Mouse (Mus musculus) kidney, adult 8-10 months (tissue): ENCODE results near the gene 2310061I04Rik.
"Not testable (repeated sequence)": the region's sequence is repeated elsewhere in the genome, so short reads cannot be mapped to it uniquely, and the experiment has no call there.

Experiments used
- DNase-seq, 2 experiments: peaks; one replicate each; pipeline ENCODE4 v3.0.0; 2022

The 2310061I04Rik gene

DNA sequence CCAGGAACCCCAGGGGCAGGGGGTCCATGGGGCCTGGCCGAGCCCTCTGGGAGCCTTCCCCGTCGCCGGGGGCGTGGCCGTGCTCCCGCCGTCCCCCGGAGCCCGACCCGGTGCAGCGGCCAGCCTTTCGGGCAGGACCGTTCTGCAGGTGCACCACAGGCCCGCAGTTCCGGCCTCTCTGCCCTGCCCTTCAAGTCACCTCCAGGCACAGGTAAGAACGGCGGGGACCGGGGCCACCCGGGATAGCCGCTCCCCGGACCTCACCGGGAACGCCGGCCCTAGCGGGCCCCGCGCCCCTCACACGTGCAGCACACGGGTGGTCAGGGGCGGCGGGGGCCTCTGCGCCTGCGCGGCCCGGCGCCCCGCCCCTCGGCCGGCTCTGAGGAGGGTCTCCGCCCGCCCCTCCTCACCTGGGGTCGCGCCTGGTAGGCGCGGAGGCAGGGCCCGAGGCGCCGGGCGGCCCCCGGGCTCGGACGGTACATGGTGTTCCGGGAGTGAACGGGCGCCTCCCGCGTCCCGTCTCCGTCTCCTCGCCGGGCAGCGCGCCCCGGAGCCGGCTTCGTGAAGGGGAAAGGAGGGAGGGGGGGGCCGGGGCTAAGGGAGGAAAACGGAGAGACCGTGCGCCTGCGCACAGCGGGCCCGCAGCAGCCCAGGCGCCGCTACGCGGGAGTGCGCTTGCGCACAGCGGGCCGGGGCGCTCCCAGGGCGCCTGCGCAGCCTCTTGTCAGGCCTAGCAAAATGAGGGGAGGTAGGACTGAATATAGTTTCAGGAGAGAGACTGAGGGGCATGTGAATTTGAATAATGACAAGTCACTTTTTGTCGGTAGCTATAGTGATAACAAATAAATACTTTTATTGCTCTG is at the start of gene 2310061I04Rik:
Gene 2310061I04Rik, minus strand, starts transcription at position 651 of the 863 bp plus-strand sequence.
- DNase-seq, result peak; percentile 91 to 92

DNA sequence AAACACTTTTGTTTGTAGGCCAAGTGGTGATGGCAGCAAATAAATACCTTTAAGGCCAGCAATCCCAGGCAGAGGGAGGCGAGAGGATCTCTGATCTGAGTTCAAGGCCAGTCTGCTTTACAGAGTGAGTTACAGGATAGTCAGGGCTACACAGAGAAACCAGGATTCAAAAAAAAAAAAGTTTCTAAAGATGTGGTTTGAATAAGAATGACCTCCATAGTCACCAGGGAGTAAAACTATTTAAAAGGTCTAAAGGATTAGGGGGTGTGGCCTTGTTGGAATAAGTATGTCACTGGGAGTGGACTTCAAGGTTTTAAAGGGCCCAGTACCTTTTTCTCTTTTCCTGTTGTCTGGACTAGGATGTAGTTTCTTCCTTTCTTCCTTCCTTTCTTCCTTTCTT is 42.7 kb upstream of the 2310061I04Rik start:
- DNase-seq, result no peak

- DNase-seq, result no peak
Measured at GRCm38 (mm10) chr17:35939108-35939507, 41.9 kb upstream of the 2310061I04Rik start.

GRCm38 (mm10) chr17:35937700-35938348 is 40.6 kb upstream of the 2310061I04Rik start:
- peak; percentile 42 for DNase-seq

GRCm38 (mm10) chr17:35935763-35936162 is 38.5 kb upstream of the 2310061I04Rik start:
- DNase-seq, result not testable (repeated sequence)

DNA sequence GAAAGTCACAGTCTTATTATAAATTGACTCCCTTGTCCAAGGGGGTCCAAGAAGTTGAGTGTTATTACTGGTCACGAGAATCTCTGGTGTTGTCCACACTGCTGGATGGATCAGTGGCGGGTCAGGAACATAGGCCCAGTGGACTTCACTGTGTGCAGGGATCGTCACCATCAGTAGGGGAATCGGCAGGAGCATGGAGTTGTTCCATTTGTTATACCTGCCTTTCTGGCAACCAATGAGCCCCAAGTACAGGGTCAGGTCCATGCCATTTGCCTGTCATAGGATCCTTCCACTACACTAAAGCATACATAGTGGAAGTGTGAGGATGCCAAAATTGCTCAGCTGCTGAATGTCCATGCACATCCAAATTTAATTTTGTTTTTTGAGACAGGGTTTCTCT is 35.4 kb upstream of the 2310061I04Rik start:
- no peak for DNase-seq

- DNase-seq, result no peak
Measured at GRCm38 (mm10) chr17:35930627-35931026, 33.4 kb upstream of the 2310061I04Rik start.

DNA sequence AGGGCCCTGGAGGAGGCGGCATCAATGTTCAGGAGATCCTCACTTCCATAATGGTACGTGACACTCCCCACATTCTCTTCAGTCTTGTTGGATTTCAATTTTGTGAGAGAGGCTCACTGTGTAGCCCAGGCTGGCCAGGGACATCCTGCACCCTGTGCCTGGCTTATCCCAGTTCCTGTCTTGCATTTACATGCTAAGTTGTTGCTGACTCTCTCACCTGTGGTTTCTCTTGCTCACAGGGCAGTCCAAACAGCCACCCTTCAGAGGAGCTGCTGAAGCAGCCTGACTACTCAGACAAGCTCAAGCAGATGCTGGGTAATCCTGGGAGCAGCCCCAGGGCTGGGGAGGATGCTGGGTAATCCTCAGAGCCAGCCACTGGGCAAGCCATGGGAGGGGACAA is 32.3 kb upstream of the 2310061I04Rik start:
- no peak for DNase-seq

- DNase-seq, result no peak
Measured at GRCm38 (mm10) chr17:35927471-35927870, 30.2 kb upstream of the 2310061I04Rik start.

- DNase-seq, result no peak
Measured at GRCm38 (mm10) chr17:35923281-35923680, 26.1 kb upstream of the 2310061I04Rik start.

DNA sequence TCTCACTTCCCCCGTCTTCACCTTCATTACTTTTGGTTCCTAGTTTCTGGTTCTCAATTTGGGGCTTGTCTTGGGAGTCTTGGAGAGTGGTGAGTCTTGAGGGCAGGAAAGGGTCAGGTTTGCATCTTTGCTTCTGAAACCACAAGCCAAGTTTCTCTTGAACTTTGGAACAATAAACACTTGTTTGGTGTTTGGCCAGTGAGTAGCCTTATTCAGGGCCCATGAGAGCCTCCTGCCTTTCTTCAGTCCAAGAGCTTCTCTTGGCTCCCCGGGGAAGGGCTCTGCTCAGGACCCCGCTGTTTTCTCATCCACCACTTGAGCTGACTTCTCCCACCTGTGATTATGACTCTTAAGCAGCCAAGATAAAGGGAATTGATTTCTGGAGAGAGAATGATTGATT is 25.3 kb upstream of the 2310061I04Rik start:
- no peak for DNase-seq

DNA sequence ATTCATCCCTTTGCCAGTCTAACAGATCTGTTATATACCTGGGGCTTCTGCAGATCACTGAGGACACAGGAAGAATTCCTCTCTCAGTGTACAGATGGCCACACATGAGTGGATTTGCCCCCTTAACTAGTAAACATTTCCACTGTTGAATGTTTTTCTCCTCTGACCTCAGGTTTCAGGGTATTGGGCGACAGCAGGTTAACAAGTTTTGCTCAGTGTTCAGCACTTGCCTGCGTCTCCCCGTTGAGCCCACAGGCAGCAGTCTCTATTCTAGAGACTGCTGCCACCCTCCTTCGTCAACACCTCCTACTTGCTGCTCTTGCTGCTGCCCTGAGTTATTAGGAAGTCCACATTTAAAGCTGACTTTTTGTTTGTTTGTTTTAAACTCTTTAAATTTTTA is 24.5 kb upstream of the 2310061I04Rik start:
- DNase-seq, result no peak

- DNase-seq, result peak in 1 of 2 experiments; percentile 60
Measured at GRCm38 (mm10) chr17:35920862-35921562, 23.8 kb upstream of the 2310061I04Rik start.

DNA sequence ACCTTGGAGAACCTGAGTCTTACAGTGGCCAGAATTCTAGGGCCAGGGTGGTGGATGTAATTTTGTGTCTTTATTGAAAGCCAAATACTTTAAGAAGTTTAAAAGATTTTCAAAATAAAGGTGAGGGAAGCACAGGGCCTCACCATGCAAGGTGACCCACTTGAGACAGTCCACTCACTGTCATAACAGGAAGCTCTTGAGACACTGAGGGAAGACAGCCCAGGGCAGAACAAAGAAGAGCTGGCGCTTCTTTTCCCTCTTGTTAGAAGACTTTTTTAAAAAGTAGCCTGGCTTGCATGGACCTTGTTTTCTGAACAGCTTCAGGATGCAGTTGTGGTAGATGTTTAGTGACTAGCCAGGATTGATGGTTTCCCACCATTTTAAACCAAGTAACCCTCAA is 23.2 kb upstream of the 2310061I04Rik start:
- no peak for DNase-seq

GRCm38 (mm10) chr17:35919864-35920301 is 22.7 kb upstream of the 2310061I04Rik start:
- no peak for DNase-seq

DNA sequence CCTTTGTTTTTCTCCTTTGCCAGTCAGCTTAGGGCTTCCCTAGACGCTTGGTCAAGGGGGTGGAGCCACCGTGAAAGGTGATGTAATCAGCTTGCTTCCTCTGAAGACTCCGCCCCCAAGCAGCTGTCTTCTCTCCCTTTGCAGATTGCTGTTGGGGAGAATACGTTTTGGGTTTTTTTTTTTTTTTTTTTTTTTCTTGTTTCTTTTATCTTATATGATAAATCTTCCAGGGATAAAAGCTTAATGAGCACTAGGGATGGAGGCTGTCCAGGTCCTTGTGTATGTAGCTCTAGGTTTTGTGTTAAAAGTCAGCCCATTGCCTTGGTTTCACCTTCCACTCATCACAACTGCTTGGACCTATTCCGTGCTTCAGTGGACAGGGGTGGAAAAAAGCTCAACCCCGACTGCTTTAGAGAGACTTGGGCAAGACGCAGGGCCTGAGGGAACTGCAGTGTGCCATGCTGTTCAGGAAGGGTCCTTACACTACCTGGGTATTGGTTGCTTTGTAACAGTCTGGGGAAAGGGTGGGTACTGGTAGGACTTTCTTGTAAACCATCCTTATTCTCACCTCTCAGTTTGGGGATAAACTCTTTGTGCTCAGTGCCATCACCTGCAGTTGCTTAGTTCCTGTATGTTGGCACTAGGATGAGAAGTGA is 22.0 kb upstream of the 2310061I04Rik start:
- DNase-seq, result peak; percentile 96 to 98

GRCm38 (mm10) chr17:35918276-35919059 is 21.2 kb upstream of the 2310061I04Rik start:
- DNase-seq, result peak; percentile 45 to 64

DNA sequence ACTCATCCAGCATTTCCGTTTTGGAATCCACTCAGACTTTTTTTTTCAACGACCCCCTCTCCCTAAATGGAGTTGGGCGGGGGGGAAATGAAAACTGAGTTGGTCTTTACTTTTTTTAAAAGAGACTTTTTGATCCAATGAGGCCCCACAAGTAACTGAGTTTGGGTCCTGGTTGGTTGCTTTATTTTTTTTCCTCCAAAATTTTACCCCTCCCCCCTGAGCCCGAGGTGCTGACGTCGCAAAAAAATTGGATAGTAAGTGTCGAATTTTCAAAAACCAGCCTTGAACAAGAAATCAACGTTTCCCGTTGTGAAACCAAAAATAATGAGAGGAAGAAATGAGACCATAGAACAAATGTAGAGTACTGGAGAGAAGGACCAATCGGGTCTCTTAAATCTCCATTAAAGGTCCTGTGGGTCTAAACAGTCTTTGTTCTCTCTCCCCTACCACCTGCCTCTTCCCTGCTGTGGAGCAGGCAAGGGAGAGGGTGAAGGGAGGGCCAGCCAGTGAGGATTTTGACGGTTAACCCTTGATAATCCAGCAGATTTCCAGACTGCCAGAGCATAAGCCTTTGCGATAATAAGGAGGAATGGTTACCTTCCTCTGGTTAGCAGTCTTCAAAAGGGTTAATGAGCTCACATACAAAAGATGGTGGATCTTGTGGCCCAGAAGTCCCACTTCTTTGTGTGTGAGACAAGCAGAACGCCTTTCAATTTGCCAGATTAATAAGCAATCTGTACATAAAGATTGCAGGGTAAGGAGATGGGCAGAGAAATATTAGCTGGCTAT is 20.4 kb upstream of the 2310061I04Rik start:
- DNase-seq, result no peak

- no peak for DNase-seq
Measured at GRCm38 (mm10) chr17:35917143-35917462, 19.9 kb upstream of the 2310061I04Rik start.

DNA sequence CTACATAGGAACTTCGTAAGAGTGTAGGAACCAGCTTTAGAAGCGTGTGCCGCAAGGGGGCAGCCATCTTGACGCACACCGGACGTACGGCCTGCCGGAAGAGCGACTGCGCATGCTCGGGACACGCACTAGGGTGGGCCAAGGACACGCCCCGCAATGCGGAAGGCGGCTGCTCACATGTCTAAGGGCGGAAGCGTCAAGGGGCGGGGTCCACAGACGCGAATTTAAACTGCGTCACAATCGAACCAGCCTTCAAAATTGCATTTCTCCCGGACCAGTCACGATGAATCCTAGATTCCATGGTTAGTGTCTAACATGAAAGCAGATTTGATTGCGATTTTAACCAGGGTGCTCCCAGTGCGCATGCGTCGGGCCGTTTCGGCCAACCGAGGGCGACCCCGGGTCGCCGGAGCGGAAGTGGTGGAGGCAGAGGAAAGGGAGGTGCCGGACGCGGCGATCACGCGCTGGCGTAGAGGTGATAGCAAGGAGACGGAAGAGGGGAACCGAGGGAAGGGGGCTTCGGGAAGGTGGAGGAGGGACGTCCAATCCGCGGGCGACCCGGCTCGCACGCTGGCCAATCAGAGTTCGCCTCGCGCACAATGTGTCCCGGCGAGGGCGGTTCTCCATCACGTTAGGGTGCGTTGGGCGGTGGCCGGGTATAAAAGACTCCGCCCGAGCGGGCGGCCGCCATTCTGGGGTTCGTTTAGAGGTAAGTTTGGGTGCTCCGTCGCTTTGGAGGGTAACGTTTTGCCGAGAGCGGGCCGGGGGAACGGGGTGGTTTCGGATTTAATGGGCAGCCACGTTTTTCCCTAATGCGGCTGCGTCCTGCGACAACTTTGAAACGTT is 19.3 kb upstream of the 2310061I04Rik start, which contains the start of the genes Mrps18b and Ppp1r10:
Gene Mrps18b, minus strand, starts transcription at position 93 of the 846 bp plus-strand sequence.
Gene Ppp1r10, plus strand, starts transcription at position 138 of the 846 bp plus-strand sequence.
- DNase-seq, result peak; percentile 99 to 100
